ENCODE assay signal across 8 mouse cellular contexts in the genomic region with DNA sequence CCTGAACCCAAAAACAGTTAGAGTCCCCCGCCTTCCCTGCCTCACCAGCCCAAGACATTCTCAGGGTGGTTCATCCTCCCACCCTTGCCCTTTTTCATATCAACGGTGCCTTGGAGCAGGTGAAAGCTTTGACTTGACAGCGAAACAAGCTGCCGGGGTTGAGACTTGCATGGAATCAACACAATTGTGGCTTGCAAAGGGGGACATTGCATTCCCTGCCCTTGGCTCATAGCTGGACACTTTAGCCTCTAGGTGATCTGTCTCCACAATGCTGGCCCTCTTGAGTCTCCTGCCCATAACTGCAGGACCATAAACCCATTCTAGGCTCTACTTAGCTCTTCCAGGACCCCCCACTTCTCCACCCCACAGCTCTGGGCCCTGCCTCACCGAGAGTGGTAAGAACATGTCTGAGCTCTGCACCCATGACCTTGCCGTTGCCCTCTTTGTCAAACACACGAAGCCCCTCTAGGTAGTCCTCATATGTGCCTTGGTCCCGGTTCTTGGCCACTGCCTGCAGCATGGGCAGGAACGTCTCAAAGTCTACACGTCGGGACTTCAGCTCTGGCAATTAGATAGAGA. TPM values are rescaled to one million over a fixed set of nuclear protein-coding genes. Genes with fewer than 3 reads are reported as not detected.
DNase-seq lines count a peak whose midpoint lies in the region; ATAC-seq lines count a peak whose summit lies in the region.

No protein-coding gene starts in this region.

- peak overlapping the region; percentile 89; the same call in 1 of the 2 replicates for H3K27ac ChIP-seq in liver, embryonic 11.5 days (ENCODE audit: low read depth, low read length)

- peak overlapping the region; percentile 78 for H3K4me2 ChIP-seq in liver, embryonic 11.5 days

- peaks cover 30% of the 10 kb centered on the region for H3K36me3 ChIP-seq in erythroblast, embryonic 14.5 days (ENCODE audit: control insufficient read depth)
- H3K36me3 ChIP-seq in liver, embryonic 11.5 days (ENCODE audit: control insufficient read depth, insufficient read depth, low read length): peaks cover 10% of the 10 kb centered on the region

- peak overlapping the region; percentile 82 for H3K9ac ChIP-seq in liver, embryonic 11.5 days (ENCODE audit: low read depth, low read length)

- no peaks in the 10 kb centered on the region for H3K27me3 ChIP-seq in erythroblast, embryonic 14.5 days (ENCODE audit: control insufficient read depth)
- H3K27me3 ChIP-seq in liver, embryonic 11.5 days (replicated peaks; ENCODE audit: control insufficient read depth, insufficient read depth, low read length): no peaks in the 10 kb centered on the region

- 45% methylated on average over 11 of the region's 11 CpGs for WGBS in liver, embryonic 11.5 days

- H3K4me3 ChIP-seq in erythroblast, embryonic 14.5 days (replicated peaks): peak overlapping the region; percentile 88
- H3K4me3 ChIP-seq in liver, embryonic 11.5 days (ENCODE audit: low read depth, low read length): peak overlapping the region; percentile 81

- peaks cover 73% of the 10 kb centered on the region for H3K4me1 ChIP-seq in erythroblast, embryonic 14.5 days (ENCODE audit: control insufficient read depth)
- peaks cover 36% of the 10 kb centered on the region for H3K4me1 ChIP-seq in liver, embryonic 11.5 days (replicated peaks; ENCODE audit: control insufficient read depth, insufficient read depth, low read length)

- H3K9me3 ChIP-seq in erythroblast, embryonic 14.5 days (ENCODE audit: control insufficient read depth, low read length): no peaks in the 10 kb centered on the region
- H3K9me3 ChIP-seq in liver, embryonic 11.5 days (ENCODE audit: control insufficient read depth, low read length): no peaks in the 10 kb centered on the region

- ATAC-seq in erythroblast, adult 5-6 weeks (replicated peaks; ENCODE audit: low FRiP score, poor library complexity, severe bottlenecking): no peak
- no peak for ATAC-seq in liver, embryonic 11.5 days (replicated peaks; ENCODE audit: low FRiP score)

- peak; percentile 44 for DNase-seq in thymus, postnatal 4 days
- no peak for DNase-seq in thymus, postnatal 14 days
- DNase-seq in liver, embryonic 11.5 days (ENCODE audit: low spot score): no peak
- DNase-seq in ovary, postnatal 36 days (ENCODE audit: low spot score): no peak
- no peak for DNase-seq in thymus, postnatal 36 days
- DNase-seq in adrenal gland, postnatal 10 days: no peak

RNA-seq across cellular contexts. Expression of gene Myl6, which starts 0.8 kb away (rescaled TPM):
- polyA plus RNA-seq in erythroblast, embryonic 14.5 days (2012): 36.6 and 41.6 TPM in 2 replicates
- 410 and 475 TPM in 2 replicates for total RNA-seq in erythroblast, adult 5-6 weeks (2015; ENCODE audit: low replicate concordance)
- 558 TPM in 2 replicates for total RNA-seq in erythroblast, adult 5-6 weeks (2017; ENCODE audit: low replicate concordance)
- polyA plus RNA-seq in liver, embryonic 11.5 days (2014; fragmentation: Nextera tagmentation; extraction: Ambion mirVana): 639 and 685 TPM in 2 replicates
- 100 to 1,000 TPM; 739 to 765 TPM for total RNA-seq in adrenal gland, postnatal 10 days (2021)

RNA-seq across cellular contexts. Expression of gene Myl6b, which starts 3.7 kb away (rescaled TPM):
- polyA plus RNA-seq in erythroblast, embryonic 14.5 days (2012): 0.63 and 0.76 TPM in 2 replicates
- total RNA-seq in erythroblast, adult 5-6 weeks (2015; ENCODE audit: low replicate concordance): 5.4 TPM in 1 of 2 replicates, not detected in the other
- total RNA-seq in erythroblast, adult 5-6 weeks (2017; ENCODE audit: low replicate concordance): 0.85 TPM in 1 of 2 replicates, not detected in the other
- polyA plus RNA-seq in liver, embryonic 11.5 days (2014; fragmentation: Nextera tagmentation; extraction: Ambion mirVana): 3.9 and 4.2 TPM in 2 replicates
- 10 to 100 TPM; 10.9 to 17.3 TPM for total RNA-seq in adrenal gland, postnatal 10 days (2021)

RNA-seq across cellular contexts. Expression of gene Esyt1, which starts 30.9 kb away (rescaled TPM):
- 2.7 and 2.9 TPM in 2 replicates for polyA plus RNA-seq in erythroblast, embryonic 14.5 days (2012)
- total RNA-seq in erythroblast, adult 5-6 weeks (2015; ENCODE audit: low replicate concordance): 15.2 and 16.9 TPM in 2 replicates
- total RNA-seq in erythroblast, adult 5-6 weeks (2017; ENCODE audit: low replicate concordance): 24.8 and 27.9 TPM in 2 replicates
- 19.1 TPM in 2 replicates for polyA plus RNA-seq in liver, embryonic 11.5 days (2014; fragmentation: Nextera tagmentation; extraction: Ambion mirVana)
- 10 to 100 TPM; 31.5 to 41.5 TPM for total RNA-seq in adrenal gland, postnatal 10 days (2021)

RNA-seq across cellular contexts. Expression of gene Smarcc2, which starts 35.7 kb away (rescaled TPM):
- 19.2 and 19.5 TPM in 2 replicates for polyA plus RNA-seq in erythroblast, embryonic 14.5 days (2012)
- total RNA-seq in erythroblast, adult 5-6 weeks (2015; ENCODE audit: low replicate concordance): 22.1 and 31.6 TPM in 2 replicates
- 29.0 and 34.7 TPM in 2 replicates for total RNA-seq in erythroblast, adult 5-6 weeks (2017; ENCODE audit: low replicate concordance)
- 59.0 and 59.7 TPM in 2 replicates for polyA plus RNA-seq in liver, embryonic 11.5 days (2014; fragmentation: Nextera tagmentation; extraction: Ambion mirVana)
- total RNA-seq in adrenal gland, postnatal 10 days (2021): 100 to 1,000 TPM in 1 of 2 experiments, 10 to 100 TPM in 1; 94.1 to 123 TPM

RNA-seq across cellular contexts. Expression of gene Zc3h10, which starts 52.8 kb away (rescaled TPM):
- polyA plus RNA-seq in erythroblast, embryonic 14.5 days (2012): 1.6 and 1.9 TPM in 2 replicates
- 0.19 and 0.63 TPM in 2 replicates for total RNA-seq in erythroblast, adult 5-6 weeks (2015; ENCODE audit: low replicate concordance)
- total RNA-seq in erythroblast, adult 5-6 weeks (2017; ENCODE audit: low replicate concordance): 2.8 and 3.2 TPM in 2 replicates
- polyA plus RNA-seq in liver, embryonic 11.5 days (2014; fragmentation: Nextera tagmentation; extraction: Ambion mirVana): 9.9 and 11.1 TPM in 2 replicates
- 10 to 100 TPM; 10.5 to 14.7 TPM for total RNA-seq in adrenal gland, postnatal 10 days (2021)
